16 mouse cellular contexts compared by ENCODE assay signal in the genomic region with DNA sequence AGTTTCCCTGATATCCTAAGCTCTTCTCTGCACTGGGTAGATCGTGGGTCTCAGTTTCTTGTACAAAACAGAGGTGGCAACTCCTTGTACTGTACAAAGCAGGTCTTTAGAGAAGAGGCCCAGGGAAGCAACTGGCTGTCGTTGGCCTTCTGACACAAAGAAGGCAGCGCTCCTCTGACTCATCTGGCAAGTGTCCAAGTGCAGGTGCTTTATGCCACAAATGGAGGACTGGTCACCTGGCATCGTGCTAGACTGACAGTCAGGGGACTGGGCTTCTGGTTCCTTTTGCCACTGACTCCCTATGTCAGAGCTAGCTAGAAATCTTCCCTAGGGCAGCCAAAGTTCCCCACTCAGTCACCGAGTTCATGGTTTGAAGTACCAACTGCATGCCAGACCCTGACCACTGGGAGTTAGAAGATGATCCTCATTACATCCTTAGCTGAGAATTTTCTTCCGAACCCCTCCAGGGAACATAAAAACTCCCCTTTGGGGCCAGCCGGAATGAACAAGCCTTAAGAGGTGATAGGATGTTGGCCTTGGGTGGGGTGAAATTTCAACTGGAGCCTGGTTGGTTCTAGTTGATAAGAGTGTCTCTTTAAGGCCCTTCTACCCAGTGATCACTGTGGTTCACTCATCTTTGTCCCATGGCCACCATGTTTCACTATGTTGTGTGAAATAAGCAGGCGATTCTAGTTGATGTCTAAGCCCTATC. TPM values are rescaled to one million over a fixed set of nuclear protein-coding genes. Genes with fewer than 3 reads are reported as not detected.
DNase-seq lines count a peak whose midpoint lies in the region; ATAC-seq and TF ChIP-seq lines count a peak whose summit lies in the region.
"Had no signal": no experiment of that assay in that cellular context is flagged by ENCODE, and none has a peak within 500 bp of the region (broad histone marks: within the 10 kb centered on the region; RNA-seq: fewer than 3 reads in every experiment).

No protein-coding gene starts in this region.

- peaks cover 21 to 27% of the 10 kb centered on the region in 2 experiments for H3K4me1 ChIP-seq in liver, embryonic 14.5 days (replicated peaks; ENCODE audit: control insufficient read depth in 2 of 2, insufficient read depth in 2 of 2, low read length in 1 of 2)
- H3K4me1 ChIP-seq: heart, embryonic 12.5 days; midbrain, embryonic 13.5 days had no signal

- H3K9me3 ChIP-seq in liver, embryonic 14.5 days (ENCODE audit: control insufficient read depth, low read length), result no peaks in the 10 kb centered on the region
- H3K9me3 ChIP-seq: heart, embryonic 12.5 days; kidney, embryonic 15.5 days; midbrain, embryonic 13.5 days had no signal

- no peaks in the 10 kb centered on the region for H3K36me3 ChIP-seq in liver, embryonic 14.5 days (replicated peaks; ENCODE audit: control insufficient read depth, insufficient read depth, low read depth)
- H3K36me3 ChIP-seq: heart, embryonic 12.5 days; midbrain, embryonic 13.5 days had no signal

- peak overlapping the region; percentile 18; the same call in 1 of the 2 replicates for H3K9ac ChIP-seq in liver, embryonic 14.5 days (replicated peaks)
- H3K9ac ChIP-seq: heart, embryonic 12.5 days; hindbrain, embryonic 14.5 days; kidney, embryonic 15.5 days; midbrain, embryonic 13.5 days had no signal

- peaks cover 12% of the 10 kb centered on the region for H3K27me3 ChIP-seq in liver, embryonic 14.5 days (ENCODE audit: control insufficient read depth, insufficient read depth, low read length)
- H3K27me3 ChIP-seq: kidney, embryonic 15.5 days had no signal

- peak overlapping the region; percentile 27 for H3K27ac ChIP-seq in liver, embryonic 14.5 days
- H3K27ac ChIP-seq: hindbrain, embryonic 14.5 days; kidney, embryonic 15.5 days; midbrain, embryonic 13.5 days had no signal

- intact Hi-C loops in heart, postnatal 10 days (cut with DNase I), result no loop called here

- DNase-seq in heart, adult 11 months, result peak; percentile 64
- no peak for DNase-seq in heart, postnatal 10 days
- peak; percentile 37 for DNase-seq in NIH3T3 (ENCODE audit: low read depth)
- peak in 2 of 3 experiments; percentile 40 to 53 for DNase-seq in liver, embryonic 14.5 days (ENCODE audit: low read depth in 3 of 3, low spot score in 3 of 3)
- peak; percentile 55 for DNase-seq in lung, postnatal 4 days
- DNase-seq in yolk sac, embryonic 10.5 days (ENCODE audit: low spot score), result no peak
- DNase-seq in gastrocnemius, postnatal 4 days (ENCODE audit: low spot score in 2 of 2), result no peak
- DNase-seq in layer of hippocampus, postnatal 10 days (ENCODE audit: low spot score in 2 of 2), result no peak
- DNase-seq: cerebellum, adult 18-20 months; gastrocnemius, postnatal 10 days; layer of hippocampus, postnatal 36 days had no signal

- WGBS in liver, embryonic 14.5 days (ENCODE audit: insufficient replicate concordance), result 66% methylated on average over 8 of the region's 8 CpGs

- TF ChIP-seq EP300 in liver, embryonic 14.5 days (IDR thresholded peaks at IDR 0.05; ENCODE audit: low read depth), result no peak

- H3K4me3 ChIP-seq in liver, embryonic 14.5 days (ENCODE audit: insufficient read depth in 1 of 2, low read depth in 2 of 2, low read length in 2 of 2), result no peak overlapping the region
- H3K4me3 ChIP-seq: heart, embryonic 12.5 days; kidney, embryonic 15.5 days; midbrain, embryonic 13.5 days had no signal

- no peak for TF ChIP-seq CTCF in liver, embryonic 14.5 days (IDR thresholded peaks at IDR 0.05; ENCODE audit: low read depth)

- H3K4me2 ChIP-seq in liver, embryonic 14.5 days (ENCODE audit: low read depth), result peak overlapping the region; percentile 28
- H3K4me2 ChIP-seq: heart, embryonic 12.5 days; hindbrain, embryonic 14.5 days; kidney, embryonic 15.5 days; midbrain, embryonic 13.5 days had no signal

- ATAC-seq in liver, embryonic 14.5 days (ENCODE audit: insufficient read depth), result peak; percentile 84
- ATAC-seq: forebrain, embryonic 14.5 days; midbrain, embryonic 13.5 days had no signal

RNA-seq across cellular contexts. Expression of a gene that starts 5.8 kb away (rescaled TPM):
- total RNA-seq in heart, postnatal 10 days (2021), result under 1 TPM in 1 of 2 experiments, not detected in 1; 0.19 TPM
- polyA plus RNA-seq in liver, embryonic 14.5 days (2012; rRNA removed), result 0.19 and 0.25 TPM in 2 replicates
- 0.17 and 0.23 TPM in 2 replicates for polyA plus RNA-seq in liver, embryonic 14.5 days (2014; fragmentation: Nextera tagmentation; extraction: Ambion mirVana)
- total RNA-seq in gastrocnemius, postnatal 4 days (2021), result 1 to 10 TPM; 1.1 to 1.7 TPM
- total RNA-seq in layer of hippocampus, postnatal 10 days (2021), result 1 to 10 TPM in 1 of 2 experiments, under 1 TPM in 1; 0.62 to 1.1 TPM

RNA-seq across cellular contexts. Expression of a gene that starts 14.9 kb away (rescaled TPM):
- 1 to 10 TPM in 1 of 2 experiments, under 1 TPM in 1; 0.89 to 1.0 TPM for total RNA-seq in heart, postnatal 10 days (2021)
- polyA plus RNA-seq in liver, embryonic 14.5 days (2012; rRNA removed), result 0.58 and 0.83 TPM in 2 replicates
- polyA plus RNA-seq in liver, embryonic 14.5 days (2014; fragmentation: Nextera tagmentation; extraction: Ambion mirVana), result 1.6 and 1.7 TPM in 2 replicates
- 1 to 10 TPM in 1 of 2 experiments, under 1 TPM in 1; 0.91 to 1.1 TPM for total RNA-seq in gastrocnemius, postnatal 4 days (2021)
- total RNA-seq in layer of hippocampus, postnatal 10 days (2021), result 10 to 100 TPM in 1 of 2 experiments, 1 to 10 TPM in 1; 6.7 to 10.7 TPM

RNA-seq across cellular contexts. Expression of a gene that starts 17.7 kb away (rescaled TPM):
- total RNA-seq in heart, postnatal 10 days (2021), result 1 to 10 TPM; 6.1 to 6.4 TPM
- 3.6 and 4.2 TPM in 2 replicates for polyA plus RNA-seq in liver, embryonic 14.5 days (2012; rRNA removed)
- 6.4 and 9.1 TPM in 2 replicates for polyA plus RNA-seq in liver, embryonic 14.5 days (2014; fragmentation: Nextera tagmentation; extraction: Ambion mirVana)
- total RNA-seq in gastrocnemius, postnatal 4 days (2021), result 10 to 100 TPM in 1 of 2 experiments, 1 to 10 TPM in 1; 9.0 to 10.5 TPM
- 1 to 10 TPM; 7.1 to 9.4 TPM for total RNA-seq in layer of hippocampus, postnatal 10 days (2021)

RNA-seq across cellular contexts. Expression of a gene that starts 34.1 kb away (rescaled TPM):
- total RNA-seq in heart, postnatal 10 days (2021), result 10 to 100 TPM; 61.1 to 65.2 TPM
- polyA plus RNA-seq in liver, embryonic 14.5 days (2012; rRNA removed), result 296 and 338 TPM in 2 replicates
- 629 and 675 TPM in 2 replicates for polyA plus RNA-seq in liver, embryonic 14.5 days (2014; fragmentation: Nextera tagmentation; extraction: Ambion mirVana)
- total RNA-seq in gastrocnemius, postnatal 4 days (2021), result 10 to 100 TPM; 34.0 to 41.1 TPM
- 10 to 100 TPM; 27.7 to 28.0 TPM for total RNA-seq in layer of hippocampus, postnatal 10 days (2021)

RNA-seq across cellular contexts. Expression of a gene that starts 39.3 kb away (rescaled TPM):
- 10 to 100 TPM; 23.4 to 24.4 TPM for total RNA-seq in heart, postnatal 10 days (2021)
- 24.3 and 37.4 TPM in 2 replicates for polyA plus RNA-seq in liver, embryonic 14.5 days (2012; rRNA removed)
- 54.7 and 59.8 TPM in 2 replicates for polyA plus RNA-seq in liver, embryonic 14.5 days (2014; fragmentation: Nextera tagmentation; extraction: Ambion mirVana)
- total RNA-seq in gastrocnemius, postnatal 4 days (2021), result 10 to 100 TPM; 27.8 to 31.3 TPM
- 10 to 100 TPM; 29.4 to 30.5 TPM for total RNA-seq in layer of hippocampus, postnatal 10 days (2021)

Comparison
In these comparisons a context has a peak if more than half of its experiments do, and no peak if none do; other contexts are left out.
1. DNase-seq: peak in heart, adult 11 months (single experiment), NIH3T3 (single experiment), liver, embryonic 14.5 days (2 of 3) and lung, postnatal 4 days (2 of 2); none in heart, postnatal 10 days (0 of 2), yolk sac, embryonic 10.5 days (single experiment), gastrocnemius, postnatal 4 days (0 of 2) and layer of hippocampus, postnatal 10 days (0 of 2).